Mouse (Mus musculus): ENCODE data around the gene Eya4. TPM values are rescaled to one million over a fixed set of nuclear protein-coding genes. Genes with fewer than 3 reads are reported as not detected.

Gene Eya4
- total RNA-seq (2014; fragmentation: Nextera tagmentation) (not detected in 2 replicates), total RNA-seq (2017) (0.09 TPM in 1 of 2 replicates, not detected in the other)

DNA sequence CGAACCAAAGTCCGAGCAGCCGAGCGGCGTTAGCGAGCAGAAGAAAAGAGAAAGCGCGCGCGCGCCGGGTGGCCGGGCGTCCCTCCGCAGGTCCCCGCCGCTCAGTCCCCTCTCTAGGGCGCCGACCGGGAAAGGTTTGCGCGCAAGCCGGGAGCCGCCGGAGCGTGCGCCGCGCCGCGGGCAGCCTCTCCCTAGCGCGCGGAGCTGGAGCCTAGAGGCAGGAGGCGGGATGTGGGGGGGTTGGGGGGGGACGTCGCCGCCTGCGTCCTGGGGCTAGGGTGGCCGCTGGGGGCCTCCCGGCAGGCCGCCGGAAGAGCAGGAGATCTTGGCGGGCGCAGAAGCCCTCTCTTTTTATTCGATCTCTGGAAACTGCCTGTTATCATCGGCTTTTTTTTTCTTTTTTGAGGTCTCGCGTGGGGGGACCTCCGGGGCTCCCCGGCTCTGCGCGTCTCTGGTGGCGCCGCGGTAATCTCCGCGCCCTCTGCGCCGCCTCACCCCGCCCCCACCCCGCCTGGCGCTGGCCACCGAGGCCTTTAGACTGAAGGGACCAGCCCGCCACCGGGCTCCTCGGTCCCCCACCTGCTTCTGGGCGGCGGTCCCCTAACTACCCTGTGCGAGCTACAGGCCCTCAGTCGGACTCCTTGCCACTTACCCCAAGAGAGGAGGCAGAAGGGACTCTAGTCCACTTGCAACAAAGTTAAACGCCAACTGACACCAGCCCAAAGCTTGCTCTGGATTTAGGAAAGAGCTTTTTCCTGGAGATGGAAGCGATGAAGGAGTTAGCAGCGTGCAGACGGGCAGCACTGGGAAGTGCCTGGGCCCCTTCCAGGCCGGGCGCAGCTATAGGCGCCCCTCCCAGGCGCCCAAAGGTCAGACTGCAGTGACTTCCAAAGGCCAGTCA, at the start of gene Eya4:
Eya4 (minus strand) TSS at position 776 of the 901 bp plus-strand sequence.
- ATAC-seq (replicated peaks; ENCODE audit: poor library complexity, severe bottlenecking): peak; percentile 46

GRCm38 (mm10) chr10:23395399-23395798, 44.8 kb upstream of the Eya4 start:
- ATAC-seq (replicated peaks; ENCODE audit: poor library complexity, severe bottlenecking): peak; percentile 88

DNA sequence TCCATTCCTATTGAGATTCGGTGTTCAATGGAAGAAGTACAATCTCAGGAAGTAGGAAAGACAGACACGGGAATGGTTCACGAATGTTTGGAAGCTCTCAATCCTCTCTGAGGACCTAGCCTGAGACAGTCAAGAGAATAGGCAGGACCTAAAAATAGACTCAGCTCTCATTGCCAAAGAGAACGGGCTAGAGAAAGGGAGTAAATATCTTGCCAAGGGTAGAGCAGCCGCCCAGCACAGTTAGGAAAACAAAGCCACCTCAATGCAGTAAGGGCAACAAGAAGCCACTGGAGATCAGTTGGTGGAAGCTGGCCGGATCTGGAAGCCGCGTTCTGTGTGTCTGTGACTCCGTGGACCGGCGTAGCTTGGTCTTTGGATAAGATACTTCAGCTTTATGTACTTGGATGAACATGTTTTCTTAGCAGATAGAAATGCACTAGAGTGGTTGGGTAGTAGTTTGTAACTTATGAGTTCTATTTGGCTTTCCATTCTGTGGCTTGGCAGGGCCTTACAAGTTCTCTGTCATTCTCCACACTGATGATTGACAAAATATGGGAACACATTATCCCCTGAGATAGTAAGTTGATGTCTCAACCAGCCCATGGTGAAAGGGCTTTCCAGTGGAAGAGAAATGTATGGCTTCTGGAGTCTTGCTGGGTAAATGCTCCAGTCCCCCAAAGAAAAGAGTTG, 44.1 kb upstream of the Eya4 start:
- no peak for ATAC-seq (replicated peaks; ENCODE audit: poor library complexity, severe bottlenecking)

DNA sequence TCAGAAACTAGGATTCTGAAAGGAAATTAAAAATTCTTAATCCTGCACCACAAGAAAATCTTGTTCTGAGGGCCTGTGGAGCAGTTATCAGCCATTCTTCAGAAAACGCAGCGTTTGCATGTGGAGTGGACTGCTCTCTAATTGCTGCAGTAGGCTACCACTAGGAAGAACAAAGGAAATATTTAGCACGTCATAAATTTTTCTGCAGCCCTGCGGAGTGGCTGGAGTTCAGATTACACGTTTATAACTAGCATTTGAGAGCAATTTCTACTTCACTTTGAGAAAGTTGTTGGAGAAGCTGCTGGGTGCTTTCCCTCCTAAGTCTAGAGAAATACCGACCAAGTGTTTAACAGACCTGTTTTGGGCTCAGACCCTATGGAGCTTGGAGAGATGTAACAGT, 43.6 kb upstream of the Eya4 start:
- no peak for ATAC-seq (replicated peaks; ENCODE audit: poor library complexity, severe bottlenecking)

DNA sequence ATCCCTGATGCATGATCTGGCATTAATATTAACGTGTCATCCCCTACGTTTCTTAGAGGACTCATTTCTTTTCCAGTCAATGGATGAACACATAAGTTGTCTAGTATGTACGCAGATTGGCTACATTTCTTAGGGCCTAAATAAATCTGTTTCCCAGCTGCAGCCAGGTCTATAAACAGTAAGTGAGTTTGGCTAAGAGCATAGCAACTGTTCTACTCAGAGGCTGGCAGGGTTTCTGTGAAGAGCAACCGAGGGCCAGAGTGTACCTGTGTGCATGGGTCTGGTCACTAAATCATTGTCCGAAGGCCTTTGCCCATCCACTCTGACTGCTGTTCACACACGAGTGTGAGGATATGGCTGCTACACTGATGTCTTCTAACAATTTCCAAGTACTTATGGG, 13.3 kb upstream of the Eya4 start:
- no peak for ATAC-seq (replicated peaks; ENCODE audit: poor library complexity, severe bottlenecking)

- ATAC-seq (replicated peaks; ENCODE audit: poor library complexity, severe bottlenecking): 0 out of 2 replicates have a peak, but pooled peaks have one; percentile 14
These were observed 1.1 kb downstream of the Eya4 start for GRCm38 (mm10) chr10:23349392-23350010.

DNA sequence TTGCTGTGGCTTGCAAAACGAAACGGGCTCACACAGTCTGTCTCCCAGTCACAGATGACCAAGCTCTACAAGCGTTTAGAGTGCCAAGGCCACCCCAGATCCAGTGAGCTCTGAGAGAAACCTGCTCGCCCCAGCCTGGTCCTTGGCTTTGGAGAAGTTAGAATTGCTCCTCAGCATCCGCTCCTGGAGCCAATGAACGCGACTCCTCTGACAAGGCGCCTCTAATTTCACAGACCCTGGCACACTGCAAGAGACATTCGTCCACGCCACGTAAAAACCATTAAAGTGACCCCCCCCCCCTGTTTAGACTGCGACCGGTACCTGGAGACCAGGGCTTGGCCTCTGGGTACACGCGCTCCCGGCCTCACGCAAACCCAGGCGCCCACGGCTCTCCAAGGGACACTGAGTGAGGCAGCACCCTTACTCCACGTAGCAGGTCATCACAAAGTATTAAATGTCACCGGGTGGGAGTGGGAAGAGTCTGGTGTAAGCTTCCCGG, 1.6 kb downstream of the Eya4 start:
- ATAC-seq (replicated peaks; ENCODE audit: poor library complexity, severe bottlenecking): peak; percentile 14; the same call in 1 of the 2 replicates

GRCm38 (mm10) chr10:23348101-23348892, 2.3 kb downstream of the Eya4 start:
- no peak for ATAC-seq (replicated peaks; ENCODE audit: poor library complexity, severe bottlenecking)

DNA sequence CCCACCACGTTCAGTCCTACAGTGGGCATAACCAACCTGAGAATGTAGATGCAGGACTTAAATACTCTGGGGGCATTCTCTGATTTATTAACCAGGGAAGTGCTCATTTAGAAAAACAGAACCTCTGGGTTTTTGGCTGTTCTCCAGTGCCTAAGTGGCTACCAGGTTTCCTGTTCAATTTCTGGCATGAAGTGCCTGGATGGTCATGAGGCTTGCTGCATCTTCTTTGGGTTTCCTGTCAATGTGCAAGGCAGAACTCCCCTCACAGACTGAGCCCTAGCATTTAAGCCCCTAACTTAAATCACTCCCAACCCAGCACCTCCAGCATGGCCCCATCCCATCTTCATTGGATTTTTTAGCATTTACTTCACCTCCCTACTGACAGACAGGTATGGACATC, 13.3 kb downstream of the Eya4 start:
- ATAC-seq (replicated peaks; ENCODE audit: poor library complexity, severe bottlenecking): no peak

- no peak for ATAC-seq (replicated peaks; ENCODE audit: poor library complexity, severe bottlenecking)
These were observed 17.8 kb downstream of the Eya4 start for GRCm38 (mm10) chr10:23332768-23333167.

DNA sequence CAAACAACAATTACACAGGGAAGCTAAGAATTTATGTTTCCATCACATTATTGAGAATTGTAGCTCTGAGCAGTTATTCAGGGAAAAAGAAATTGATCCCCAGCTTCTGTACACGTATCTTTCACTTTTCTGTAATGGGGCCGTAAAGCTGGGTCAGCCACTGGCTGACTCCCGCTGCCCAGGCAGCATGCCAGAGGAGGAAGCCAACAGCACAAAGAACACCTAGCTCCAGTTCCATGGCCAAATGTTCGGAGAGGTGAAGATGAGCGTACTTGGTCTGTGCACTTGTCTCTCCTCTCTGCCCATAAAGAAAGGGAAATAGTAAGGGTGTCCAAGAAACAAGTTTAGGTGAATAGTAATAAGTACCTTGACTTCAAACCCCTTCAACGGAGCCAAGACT, 22.9 kb downstream of the Eya4 start:
- ATAC-seq (replicated peaks; ENCODE audit: poor library complexity, severe bottlenecking): no peak

DNA sequence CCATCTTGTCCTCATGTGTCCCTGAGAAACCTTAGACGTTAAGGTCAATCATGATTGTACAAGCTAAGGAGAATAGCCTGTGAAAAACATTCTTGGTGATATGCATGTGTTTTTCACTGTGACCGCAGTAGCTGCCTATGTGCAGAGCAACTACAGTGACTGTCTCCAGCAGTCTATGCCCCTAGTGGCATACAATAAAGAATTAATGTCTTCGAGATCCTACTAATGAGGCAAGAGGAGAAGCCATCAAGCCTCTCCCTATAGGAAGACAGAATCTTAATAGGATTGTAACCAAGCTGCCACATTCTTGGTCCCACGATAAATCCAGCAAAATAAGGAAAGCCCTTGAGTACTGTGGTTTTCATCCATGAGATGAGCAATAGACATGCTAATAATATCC, 28.3 kb downstream of the Eya4 start:
- no peak for ATAC-seq (replicated peaks; ENCODE audit: poor library complexity, severe bottlenecking)

DNA sequence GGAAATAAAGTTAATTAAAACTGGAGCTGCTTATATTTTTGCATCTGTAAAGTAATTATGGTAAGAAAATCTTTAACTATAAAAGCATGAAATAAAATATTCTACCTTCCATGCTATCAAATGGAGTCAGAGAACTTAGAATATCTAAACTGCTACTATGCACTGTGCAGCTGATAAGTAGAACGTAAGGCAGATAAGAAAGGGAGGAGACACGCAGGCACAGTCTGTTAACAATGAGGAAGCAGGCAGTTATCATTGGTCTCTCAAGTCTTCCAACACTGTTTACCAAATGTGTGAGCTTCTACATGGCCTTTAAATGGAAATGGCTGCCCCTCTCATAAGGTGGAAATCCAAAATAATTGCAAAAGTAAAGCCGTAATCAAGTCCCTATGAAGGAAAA, 55.0 kb downstream of the Eya4 start:
- no peak for ATAC-seq (replicated peaks; ENCODE audit: poor library complexity, severe bottlenecking)

- no peak for ATAC-seq (replicated peaks; ENCODE audit: poor library complexity, severe bottlenecking)
These were observed 58.1 kb downstream of the Eya4 start for GRCm38 (mm10) chr10:23292495-23292894.

GRCm38 (mm10) chr10:23277371-23277770, 73.2 kb downstream of the Eya4 start:
- ATAC-seq (replicated peaks; ENCODE audit: poor library complexity, severe bottlenecking): no peak

DNA sequence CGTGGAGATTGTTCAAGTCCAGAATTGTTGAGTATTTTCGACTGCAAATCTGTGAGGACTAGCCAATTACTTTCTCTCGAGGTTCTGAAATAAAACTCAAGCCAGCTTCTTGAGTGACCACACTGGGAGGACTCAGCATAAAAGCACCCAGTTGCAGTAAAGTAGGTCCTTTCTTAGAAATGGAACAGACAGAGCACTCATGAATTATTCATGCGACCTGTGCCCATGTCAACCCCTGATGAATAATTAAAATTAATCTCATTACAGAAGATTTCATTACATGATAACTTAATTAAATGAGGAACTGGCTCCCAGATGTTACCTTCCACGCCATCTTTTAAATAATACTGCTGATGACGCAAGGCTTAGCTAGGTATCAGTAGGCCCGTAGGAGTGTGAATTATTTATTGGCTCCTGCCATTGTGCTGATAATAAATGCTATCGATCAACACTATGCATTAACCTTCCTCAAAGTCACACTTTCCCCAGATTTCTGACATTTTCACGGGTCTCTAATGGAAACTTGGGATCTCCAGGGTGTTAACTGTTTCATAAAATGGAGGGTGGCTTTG, 79.5 kb downstream of the Eya4 start:
- ATAC-seq (replicated peaks; ENCODE audit: poor library complexity, severe bottlenecking): no peak

GRCm38 (mm10) chr10:23270502-23270901, 80.1 kb downstream of the Eya4 start:
- ATAC-seq (replicated peaks; ENCODE audit: poor library complexity, severe bottlenecking): no peak

DNA sequence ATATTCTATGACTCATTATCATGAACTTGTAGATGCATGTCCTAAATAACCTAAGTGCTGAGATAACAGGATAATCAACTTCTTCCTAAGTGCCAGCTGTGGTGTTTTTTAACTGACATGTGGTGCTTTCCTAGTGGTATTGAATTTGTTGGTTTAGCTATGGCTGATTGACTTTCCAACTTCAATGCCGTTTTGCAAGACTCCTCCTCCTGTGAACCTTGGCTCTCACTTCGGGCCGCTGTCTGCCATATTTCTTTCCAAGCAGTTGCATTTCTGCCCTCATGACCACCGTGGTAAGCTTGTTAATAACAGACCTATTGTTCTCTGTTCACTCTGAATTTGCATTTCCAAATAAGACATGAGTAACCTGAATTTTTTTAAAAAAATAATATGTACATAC, 98.4 kb downstream of the Eya4 start:
- no peak for ATAC-seq (replicated peaks; ENCODE audit: poor library complexity, severe bottlenecking)

DNA sequence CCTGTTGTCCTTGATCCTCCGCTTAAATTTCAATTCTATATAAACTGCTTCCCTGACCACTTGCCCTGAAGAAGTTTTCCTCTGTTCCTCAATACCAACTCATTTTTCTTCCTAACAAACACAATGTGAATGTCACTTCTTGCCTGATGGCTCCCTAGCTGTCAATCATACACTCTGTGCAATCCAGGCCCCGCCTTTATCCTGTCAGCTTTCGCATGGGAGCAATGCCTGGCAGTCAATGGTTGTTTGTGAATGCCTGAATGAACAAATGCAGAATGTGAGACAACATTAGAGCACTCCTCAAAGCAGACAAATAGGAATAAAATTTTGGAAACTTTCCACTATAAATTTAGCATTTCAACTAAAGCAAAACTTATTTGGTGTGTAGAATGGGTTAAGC, 104.1 kb downstream of the Eya4 start:
- ATAC-seq (replicated peaks; ENCODE audit: poor library complexity, severe bottlenecking): no peak

DNA sequence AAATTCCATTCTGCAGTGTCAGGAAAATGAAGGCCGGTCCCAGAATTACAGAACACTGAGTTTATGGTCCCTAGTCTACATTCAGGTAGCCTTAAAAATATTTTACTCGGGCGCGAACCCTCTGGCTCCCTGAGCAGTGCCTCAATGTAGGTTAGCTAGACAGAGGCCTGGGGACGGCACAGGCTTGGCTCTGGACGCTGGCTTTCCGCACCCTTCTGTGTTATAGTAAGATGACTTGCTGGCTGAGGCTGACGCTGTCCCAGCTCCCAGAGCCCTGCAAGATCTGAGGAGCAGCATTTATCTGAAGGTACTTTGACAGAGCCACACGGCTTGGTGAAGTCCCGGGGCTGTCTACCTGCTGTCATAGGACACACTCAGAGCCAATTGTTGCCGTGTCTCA, 113.7 kb downstream of the Eya4 start:
- ATAC-seq (replicated peaks; ENCODE audit: poor library complexity, severe bottlenecking): no peak

Data from granulocyte monocyte progenitor cell, adult 5-6 weeks (primary cell).